12 mouse cellular contexts compared by ENCODE assay signal in genomic region chr1:89688914-89689313, GRCm38 (mm10).
DNase-seq lines count a peak whose midpoint lies in the region; ATAC-seq lines count a peak whose summit lies in the region.
"Had no signal": no experiment of that assay in that cellular context is flagged by ENCODE, and none has a peak within 500 bp of the region (broad histone marks: within the 10 kb centered on the region; RNA-seq: fewer than 3 reads in every experiment).

No protein-coding gene starts in this region.

- no peak overlapping the region for H3K4me3 ChIP-seq in forebrain, embryonic 12.5 days (replicated peaks)
- no peak overlapping the region for H3K4me3 ChIP-seq in forebrain, embryonic 11.5 days (ENCODE audit: low read depth, low read length)
- no peak overlapping the region for H3K4me3 ChIP-seq in neural tube, embryonic 11.5 days (ENCODE audit: low read depth, low read length)
- H3K4me3 ChIP-seq: embryonic facial prominence, embryonic 13.5 days; megakaryocyte, embryonic 14.5 days had no signal

- peaks cover 18% of the 10 kb centered on the region for H3K36me3 ChIP-seq in forebrain, embryonic 12.5 days (replicated peaks)
- peaks cover 6% of the 10 kb centered on the region; the same call in 1 of the 2 replicates for H3K36me3 ChIP-seq in forebrain, embryonic 11.5 days (ENCODE audit: control insufficient read depth, insufficient read depth, low read length)
- H3K36me3 ChIP-seq in neural tube, embryonic 11.5 days (ENCODE audit: control insufficient read depth, insufficient read depth, low read length): peaks cover 2% of the 10 kb centered on the region; the same call in 1 of the 2 replicates

- peaks cover 35% of the 10 kb centered on the region for H3K4me1 ChIP-seq in forebrain, embryonic 12.5 days
- no peaks in the 10 kb centered on the region for H3K4me1 ChIP-seq in forebrain, embryonic 11.5 days (replicated peaks; ENCODE audit: control insufficient read depth, insufficient read depth, low read length)
- H3K4me1 ChIP-seq in neural tube, embryonic 11.5 days (ENCODE audit: control insufficient read depth, insufficient read depth, low read length): peaks cover 16% of the 10 kb centered on the region
- H3K4me1 ChIP-seq: megakaryocyte, embryonic 14.5 days had no signal

- peaks cover 87% of the 10 kb centered on the region for H3K27me3 ChIP-seq in forebrain, embryonic 12.5 days
- H3K27me3 ChIP-seq in forebrain, embryonic 11.5 days (ENCODE audit: control insufficient read depth, insufficient read depth, low read length): peaks cover 4% of the 10 kb centered on the region; the same call in 1 of the 2 replicates
- H3K27me3 ChIP-seq in neural tube, embryonic 11.5 days (ENCODE audit: control insufficient read depth, insufficient read depth, low read length): no peaks in the 10 kb centered on the region
- H3K27me3 ChIP-seq: embryonic facial prominence, embryonic 13.5 days; megakaryocyte, embryonic 14.5 days had no signal

- no peak for DNase-seq in forebrain, embryonic 11.5 days (ENCODE audit: low spot score)
- DNase-seq in neural tube, embryonic 11.5 days (ENCODE audit: low spot score): peak; percentile 43
- DNase-seq in neural tube, embryonic 10.5 days (ENCODE audit: extremely low spot score, low spot score): no peak
- peak; percentile 60 for DNase-seq in mesoderm, embryonic 11.5 days (ENCODE audit: low read depth, low spot score)
- no peak for DNase-seq in cerebellum, postnatal 25 days
- no peak for DNase-seq in gastrocnemius, postnatal 10 days
- no peak for DNase-seq in frontal cortex, postnatal 10 days (ENCODE audit: low spot score in 2 of 2)
- DNase-seq: thymus, postnatal 4 days had no signal

- H3K4me2 ChIP-seq in forebrain, embryonic 12.5 days: no peak overlapping the region
- H3K4me2 ChIP-seq in forebrain, embryonic 11.5 days (ENCODE audit: low read depth, low read length, severe bottlenecking): no peak overlapping the region
- no peak overlapping the region for H3K4me2 ChIP-seq in neural tube, embryonic 11.5 days (ENCODE audit: low read depth)
- H3K4me2 ChIP-seq: embryonic facial prominence, embryonic 13.5 days had no signal

- no peaks in the 10 kb centered on the region for H3K9me3 ChIP-seq in forebrain, embryonic 12.5 days
- no peaks in the 10 kb centered on the region; the same call in 1 of the 2 replicates for H3K9me3 ChIP-seq in forebrain, embryonic 11.5 days (ENCODE audit: control insufficient read depth, low read length)
- no peaks in the 10 kb centered on the region for H3K9me3 ChIP-seq in neural tube, embryonic 11.5 days (ENCODE audit: control insufficient read depth, low read length)
- H3K9me3 ChIP-seq: embryonic facial prominence, embryonic 13.5 days had no signal

- ATAC-seq in forebrain, embryonic 12.5 days (ENCODE audit: low FRiP score): peak; percentile 20; the same call in 1 of the 2 replicates
- ATAC-seq in forebrain, embryonic 11.5 days (replicated peaks; ENCODE audit: low FRiP score): no peak
- peak; percentile 23; the same call in 1 of the 2 replicates for ATAC-seq in neural tube, embryonic 11.5 days (ENCODE audit: insufficient read depth, low FRiP score, low TSS enrichment)

- 72% methylated on average over 10 of the region's 10 CpGs for WGBS in forebrain, embryonic 12.5 days
- WGBS in forebrain, embryonic 11.5 days: 67% methylated on average over 10 of the region's 10 CpGs
- WGBS in neural tube, embryonic 11.5 days: 57% methylated on average over 10 of the region's 10 CpGs

- H3K27ac ChIP-seq in forebrain, embryonic 12.5 days: no peak overlapping the region
- H3K27ac ChIP-seq in forebrain, embryonic 11.5 days (ENCODE audit: low read depth, low read length): no peak overlapping the region
- H3K27ac ChIP-seq in neural tube, embryonic 11.5 days (ENCODE audit: low read depth, low read length): no peak overlapping the region
- H3K27ac ChIP-seq: embryonic facial prominence, embryonic 13.5 days; liver, embryonic 14.5 days had no signal

- no peak overlapping the region for H3K9ac ChIP-seq in forebrain, embryonic 12.5 days
- no peak overlapping the region for H3K9ac ChIP-seq in forebrain, embryonic 11.5 days (ENCODE audit: low read length)
- no peak overlapping the region for H3K9ac ChIP-seq in neural tube, embryonic 11.5 days (ENCODE audit: low read length)
- H3K9ac ChIP-seq: embryonic facial prominence, embryonic 13.5 days; liver, embryonic 14.5 days had no signal

Comparison
In these comparisons a context has a peak if more than half of its experiments do, and no peak if none do; other contexts are left out.
1. DNase-seq: peak in neural tube, embryonic 11.5 days (single experiment) and mesoderm, embryonic 11.5 days (single experiment); none in forebrain, embryonic 11.5 days (single experiment), neural tube, embryonic 10.5 days (single experiment), cerebellum, postnatal 25 days (0 of 2), gastrocnemius, postnatal 10 days (single experiment) and frontal cortex, postnatal 10 days (0 of 2).